Mouse (Mus musculus): ENCODE data around the gene Kalrn. TPM values are rescaled to one million over a fixed set of nuclear protein-coding genes. Genes with fewer than 3 reads are reported as not detected.

The Kalrn gene
- total RNA-seq, 2 experiments from 2014 or later, result 233 to 236 TPM

DNA sequence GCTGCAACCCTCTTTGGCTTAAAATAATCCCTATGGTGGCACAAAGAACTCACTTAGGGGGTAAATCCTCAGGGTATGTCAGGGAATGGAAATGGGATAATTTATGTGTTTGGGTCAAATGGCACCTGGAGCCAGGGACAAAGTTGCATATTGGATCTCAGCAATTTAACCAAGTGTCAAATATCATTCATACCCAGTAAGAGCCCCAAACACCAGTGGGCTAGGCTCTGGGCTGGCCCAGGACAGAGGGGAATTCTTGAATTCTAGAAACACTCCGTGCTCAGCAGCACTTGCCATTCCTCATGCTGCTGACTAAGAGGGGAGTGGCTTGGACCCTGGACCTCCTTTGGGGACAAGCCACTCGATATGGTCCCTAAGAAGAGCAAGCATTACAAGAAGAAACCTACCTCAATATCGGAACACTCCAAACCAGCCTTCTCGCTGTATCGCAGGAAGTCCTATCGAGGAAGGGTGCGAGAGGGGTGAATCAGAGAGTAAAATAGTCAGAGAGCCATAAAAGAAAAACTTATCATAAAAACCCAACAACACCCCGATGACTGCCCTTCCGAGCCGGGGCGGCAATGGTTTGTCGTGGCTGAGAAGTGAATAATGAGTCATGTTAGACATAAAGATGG, 541.2 kb downstream of the Kalrn start:
- intact Hi-C loops (cut with DNase I), result no loop called here
- DNase-seq, result no peak

DNA sequence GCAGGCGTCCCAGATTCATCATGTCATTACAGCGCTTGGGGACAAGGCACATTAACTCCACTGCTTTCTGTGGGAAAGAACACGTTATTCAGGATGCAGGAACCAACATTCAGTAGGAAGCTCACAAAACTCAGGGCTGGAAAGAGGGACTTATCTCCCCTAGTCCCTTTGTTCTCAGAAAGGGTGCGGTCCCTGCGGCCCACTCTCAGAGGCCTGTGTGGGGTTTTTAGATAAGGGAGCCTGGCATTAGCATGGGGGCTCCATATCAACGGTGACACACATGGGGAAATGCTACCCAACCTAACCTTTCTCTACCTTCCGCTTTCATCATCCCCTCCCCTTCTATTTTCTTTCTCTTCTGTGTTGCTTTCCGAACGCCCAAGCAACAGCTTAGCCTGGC, 541.8 kb downstream of the Kalrn start:
- no peak for DNase-seq

DNA sequence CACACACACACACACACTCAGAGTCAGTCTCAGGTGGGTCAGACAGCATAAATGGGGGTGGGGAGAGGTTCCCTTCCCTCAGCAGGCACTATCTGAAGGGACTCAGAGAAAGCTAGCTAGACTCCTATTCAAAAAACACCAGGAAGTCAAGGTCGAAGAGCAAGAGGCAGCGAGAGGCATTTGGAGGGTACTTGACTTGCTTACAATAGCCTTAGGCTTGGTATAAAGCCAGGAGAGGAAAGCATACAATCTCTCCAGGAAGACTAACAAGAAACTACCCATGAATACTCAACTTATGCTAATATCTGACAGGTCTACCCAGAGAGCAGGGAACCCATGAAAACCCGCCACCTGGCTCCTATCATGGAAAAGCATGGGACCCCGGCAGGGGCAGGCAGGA, 543.0 kb downstream of the Kalrn start:
- intact Hi-C loops (cut with DNase I), result no loop called here

More for the DNA sequence above, 541.8 kb downstream of the Kalrn start:
- intact Hi-C loops (cut with DNase I), result no loop called here

DNA sequence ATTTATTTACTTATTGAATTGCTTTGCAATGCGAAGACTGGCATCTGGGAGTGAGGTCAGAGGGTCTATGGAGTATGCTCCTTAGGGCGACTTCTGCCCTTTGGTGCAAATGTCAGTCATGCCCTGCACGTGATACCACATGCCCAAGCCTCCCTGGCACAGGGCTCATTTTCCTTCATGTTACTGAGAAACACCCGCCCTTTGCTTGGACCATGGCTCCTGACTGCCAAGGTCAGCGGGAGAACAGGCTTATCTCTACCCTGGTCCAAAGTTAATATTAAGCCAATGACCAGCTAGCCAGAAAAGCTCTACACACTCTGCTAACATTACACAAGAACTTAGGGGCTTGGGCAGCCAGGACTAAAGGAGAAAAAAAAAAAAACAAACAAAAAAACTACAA, 543.5 kb downstream of the Kalrn start:
- no peak for DNase-seq
- intact Hi-C loops (cut with DNase I), result no loop called here

More for the DNA sequence above, 543.0 kb downstream of the Kalrn start:
- DNase-seq, result no peak

DNA sequence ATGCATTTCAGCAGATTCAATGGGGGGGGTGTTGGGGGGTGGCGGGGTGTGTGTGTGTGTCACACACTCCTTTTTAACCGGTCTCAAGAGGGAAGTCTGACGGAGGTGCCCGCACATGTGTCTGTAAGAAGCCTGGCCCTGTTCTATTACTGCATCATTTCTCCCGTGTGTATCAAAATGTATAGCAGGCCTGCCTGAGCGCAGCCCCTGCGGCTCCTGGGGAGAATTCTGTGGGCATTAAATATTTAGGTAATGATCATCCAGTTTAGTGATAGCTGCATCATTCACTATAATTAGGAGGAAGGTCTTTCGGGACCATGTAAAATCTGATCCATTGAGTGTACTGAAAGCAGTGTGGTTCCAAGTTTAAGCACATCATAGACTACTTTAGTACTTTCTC, 556.1 kb downstream of the Kalrn start:
- no peak for DNase-seq
- intact Hi-C loops (cut with DNase I), result no loop called here

DNA sequence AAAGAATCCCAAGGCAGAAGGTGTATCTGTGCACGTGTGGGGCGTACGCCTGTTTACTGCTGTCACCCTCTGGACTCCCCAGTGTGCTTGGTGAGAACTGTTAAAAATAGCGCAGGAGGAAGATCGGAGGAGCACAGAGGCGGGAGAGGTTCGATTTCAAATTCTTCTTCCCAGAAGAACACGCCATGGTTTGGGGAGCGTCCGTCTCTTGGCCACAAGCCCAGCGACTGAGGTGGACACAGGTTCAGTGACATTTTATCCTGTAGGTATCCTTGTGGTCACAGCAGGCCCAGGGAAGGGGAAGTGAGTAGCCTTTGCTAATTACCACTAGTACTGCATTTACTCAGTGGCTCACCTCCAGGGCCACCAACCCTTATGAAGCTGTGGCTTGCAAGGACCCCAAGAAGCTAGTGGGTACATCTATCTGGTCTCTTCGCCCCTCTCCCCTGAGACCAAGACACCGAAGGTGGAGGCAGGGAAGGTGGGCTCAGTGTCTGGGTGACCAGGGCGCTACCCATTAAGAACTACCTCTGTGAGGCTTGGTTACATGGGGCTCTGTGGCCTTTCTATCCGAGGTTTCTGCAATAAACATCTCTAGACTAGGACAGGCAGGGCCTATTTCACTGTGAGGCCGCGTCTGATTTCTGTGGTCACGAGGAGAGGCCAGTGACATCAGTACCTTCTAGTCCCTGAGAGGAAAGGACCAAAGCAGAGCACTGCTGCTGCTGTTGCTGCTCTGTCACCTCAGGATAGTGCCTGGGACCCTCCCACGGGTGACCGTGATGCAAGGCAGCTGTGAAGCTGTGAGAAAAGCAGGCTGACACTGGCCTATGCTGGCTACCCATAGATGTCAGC, 561.1 kb downstream of the Kalrn start:
- intact Hi-C loops (cut with DNase I), result no loop called here
- no peak for DNase-seq

DNA sequence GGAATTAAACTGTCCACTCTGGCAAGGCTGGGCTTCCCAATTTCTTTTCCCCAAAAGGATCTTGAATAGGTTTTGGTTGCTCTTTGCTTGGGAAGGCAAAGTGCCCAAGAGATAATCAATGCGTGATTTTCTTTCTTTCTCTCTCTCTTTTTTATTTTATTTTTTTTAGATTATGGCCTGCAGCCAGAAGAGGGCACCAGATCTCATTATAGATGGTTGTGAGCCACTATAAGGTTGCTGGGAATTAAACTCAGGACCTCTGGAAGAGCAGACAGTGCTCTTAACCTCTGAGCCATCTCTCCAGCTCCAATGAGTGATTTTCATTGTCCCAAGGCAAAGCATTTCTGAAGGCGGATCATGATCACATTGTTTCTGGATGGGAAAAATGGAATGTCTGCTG, 563.8 kb downstream of the Kalrn start:
- DNase-seq, result no peak
- intact Hi-C loops (cut with DNase I), result no loop called here

DNA sequence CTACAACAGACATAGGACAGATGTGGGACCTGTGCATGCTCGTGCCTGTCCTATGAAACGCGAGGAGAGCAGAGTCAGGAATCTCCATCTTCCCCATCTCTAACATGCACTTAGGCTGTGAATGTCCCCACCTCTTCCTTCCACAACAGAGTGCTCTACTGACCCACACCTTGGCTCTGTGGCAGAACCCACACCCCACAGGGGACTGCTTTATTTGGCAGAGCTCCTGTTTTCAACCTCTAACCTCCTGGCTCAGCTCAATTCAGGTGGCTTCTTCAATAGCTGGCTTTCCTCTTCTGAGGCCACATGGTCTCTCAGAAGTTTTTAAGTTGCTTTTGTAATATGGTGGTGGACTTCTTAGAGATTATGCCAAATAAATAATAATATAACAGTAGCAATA, 567.3 kb downstream of the Kalrn start:
- no peak for DNase-seq
- intact Hi-C loops (cut with DNase I), result no loop called here

DNA sequence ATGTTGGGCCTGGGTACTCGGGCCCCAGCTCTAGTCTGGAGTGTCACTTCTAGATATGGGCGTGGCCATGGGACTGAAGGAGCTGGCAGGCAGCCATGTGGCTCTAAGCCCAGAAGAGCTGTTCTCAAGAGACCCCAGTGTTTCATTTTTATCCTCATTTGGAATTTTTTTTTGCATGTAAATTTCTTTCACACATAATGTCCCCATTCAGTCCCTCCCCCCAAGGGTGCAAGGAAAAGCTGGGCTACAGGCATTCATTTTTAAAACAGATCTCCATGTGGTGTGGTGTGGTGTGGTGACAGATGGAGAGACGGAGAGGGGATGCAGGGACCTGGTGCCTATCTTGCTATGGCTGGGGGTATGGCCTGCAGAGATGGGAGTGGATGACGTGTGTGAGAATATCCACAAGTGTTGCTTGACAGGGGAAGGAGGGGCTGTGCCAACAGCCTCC, 569.2 kb downstream of the Kalrn start:
- peak; percentile 89 for DNase-seq
- intact Hi-C loops (cut with DNase I), result no loop called here

DNA sequence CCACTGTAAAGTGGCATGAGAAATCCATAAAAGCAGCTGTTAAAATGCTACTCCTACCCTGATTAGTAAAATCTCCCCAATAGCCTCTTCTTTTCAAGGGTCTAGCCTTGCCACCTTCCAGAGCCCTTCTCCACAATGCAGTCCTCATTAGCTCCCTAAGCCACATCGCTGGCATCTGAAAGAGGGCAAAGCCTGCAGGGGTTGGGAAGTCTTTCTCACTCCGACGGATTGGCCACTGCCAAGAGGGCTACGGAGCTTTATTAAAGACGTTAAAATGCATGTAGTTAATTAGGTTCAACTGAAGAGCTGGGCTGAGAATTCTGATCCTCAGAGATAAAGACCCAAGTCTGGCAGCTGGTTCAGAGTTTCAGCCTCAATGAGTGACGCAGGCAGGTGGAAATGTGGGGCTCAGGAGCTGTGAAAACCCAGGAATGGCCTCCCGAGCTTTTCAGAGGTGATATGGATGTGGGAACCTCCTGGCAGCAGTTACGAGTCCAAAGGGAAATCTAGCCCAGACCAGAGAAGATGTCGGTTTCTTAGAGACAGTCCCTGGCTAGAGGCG, 569.7 kb downstream of the Kalrn start:
- intact Hi-C loops (cut with DNase I), result no loop called here
- DNase-seq, result peak; percentile 19

DNA sequence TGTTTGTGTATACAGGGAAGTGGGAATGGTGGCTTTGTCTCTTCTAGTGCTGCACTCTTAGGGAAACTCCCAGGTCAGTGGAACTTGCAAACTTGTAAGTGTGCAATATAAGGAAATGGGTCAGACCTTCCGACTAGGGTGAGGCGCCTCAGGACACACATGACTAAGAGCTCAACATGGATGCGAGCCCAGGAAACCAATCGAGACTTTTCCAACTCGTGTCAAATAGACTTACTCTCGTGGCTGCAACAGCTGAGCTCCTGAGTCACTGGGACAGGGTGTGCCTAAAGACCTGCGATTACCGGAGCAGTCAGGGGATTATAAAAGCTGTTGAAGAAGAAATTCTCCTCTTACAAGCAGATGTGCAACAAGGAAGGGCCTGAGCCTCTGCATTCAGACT, 572.6 kb downstream of the Kalrn start:
- intact Hi-C loops (cut with DNase I), result no loop called here
- no peak for DNase-seq

DNA sequence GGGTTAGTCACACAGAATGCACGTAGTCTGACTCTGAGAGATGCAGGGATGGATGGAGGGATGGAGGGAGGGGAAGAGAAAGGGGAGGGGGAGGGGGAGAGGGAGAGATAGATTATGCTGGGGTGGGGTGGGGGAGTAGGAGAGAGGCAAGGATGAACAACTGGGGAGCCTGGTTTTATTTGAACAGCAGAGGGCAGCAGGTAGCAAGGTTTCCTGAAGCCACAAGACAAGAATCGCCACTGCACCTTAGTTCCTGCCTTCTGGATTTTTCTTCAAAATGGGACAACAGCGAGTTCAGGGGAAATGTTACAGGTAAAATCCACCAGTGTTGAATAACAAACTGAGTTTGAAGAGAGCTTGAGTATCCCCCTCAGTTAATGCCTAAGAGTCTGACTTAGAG, 573.9 kb downstream of the Kalrn start:
- DNase-seq, result peak; percentile 55
- intact Hi-C loops (cut with DNase I), result no loop called here

DNA sequence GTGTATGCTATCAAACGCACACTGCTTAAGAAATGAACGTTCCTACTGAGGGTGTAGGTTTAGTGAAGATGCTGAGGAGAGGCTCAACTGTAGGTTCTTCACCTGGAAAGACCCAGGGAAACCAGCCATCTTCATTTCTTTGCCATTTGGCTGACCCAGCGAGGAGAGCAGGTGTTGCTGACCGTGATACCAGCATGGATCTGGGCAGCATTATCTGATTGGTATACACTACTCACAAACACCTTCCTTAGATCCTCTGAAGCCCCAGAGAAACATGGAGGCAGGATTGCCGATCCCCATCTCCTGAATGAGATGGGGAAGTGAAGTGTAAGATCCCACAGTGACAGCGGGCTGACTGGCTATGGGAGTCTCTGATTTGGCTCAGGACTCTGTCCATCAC, 575.3 kb downstream of the Kalrn start:
- intact Hi-C loops (cut with DNase I), result no loop called here
- peak; percentile 35 for DNase-seq

DNA sequence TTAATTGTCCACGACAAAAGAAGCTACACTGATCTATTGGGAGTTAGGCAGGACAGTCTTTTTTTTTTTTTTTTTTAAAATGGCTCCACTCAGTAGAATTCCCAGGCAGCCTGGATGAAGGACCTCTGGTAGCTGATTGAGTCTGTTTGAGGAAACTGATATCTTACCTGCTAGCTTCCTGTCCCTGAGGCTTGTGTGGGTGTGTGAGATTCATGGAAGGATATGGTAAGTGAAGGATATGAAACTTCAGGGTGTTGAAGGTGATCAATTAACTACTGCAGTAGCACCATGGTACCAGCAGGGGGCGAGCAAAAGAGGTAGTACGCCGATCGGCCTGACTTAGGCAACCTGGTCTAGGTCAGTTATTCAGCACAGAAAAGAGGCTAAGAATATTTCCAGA, 577.3 kb downstream of the Kalrn start:
- DNase-seq, result peak; percentile 54

DNA sequence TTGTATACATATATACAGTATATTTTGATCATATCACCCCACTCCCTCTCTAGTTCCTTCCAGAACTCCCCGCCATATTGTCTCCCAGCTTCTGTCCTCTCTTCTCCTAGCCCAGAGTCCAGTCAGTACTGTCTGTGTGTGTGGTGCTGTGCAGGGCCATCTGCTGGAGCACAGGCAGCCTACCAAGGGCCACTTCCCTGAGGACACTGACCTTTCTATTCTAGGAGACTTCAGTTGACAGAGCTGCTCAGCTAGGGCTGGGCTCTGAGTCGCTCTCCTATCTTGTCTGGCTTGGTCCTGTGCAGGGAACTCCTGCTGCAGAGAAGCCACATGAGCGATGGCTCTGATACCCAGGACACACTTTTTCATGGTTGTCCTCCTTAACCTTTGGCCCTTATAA, 577.8 kb downstream of the Kalrn start:
- no peak for DNase-seq
- intact Hi-C loops (cut with DNase I), result no loop called here

More for the DNA sequence above, 577.3 kb downstream of the Kalrn start:
- intact Hi-C loops (cut with DNase I), result no loop called here

DNA sequence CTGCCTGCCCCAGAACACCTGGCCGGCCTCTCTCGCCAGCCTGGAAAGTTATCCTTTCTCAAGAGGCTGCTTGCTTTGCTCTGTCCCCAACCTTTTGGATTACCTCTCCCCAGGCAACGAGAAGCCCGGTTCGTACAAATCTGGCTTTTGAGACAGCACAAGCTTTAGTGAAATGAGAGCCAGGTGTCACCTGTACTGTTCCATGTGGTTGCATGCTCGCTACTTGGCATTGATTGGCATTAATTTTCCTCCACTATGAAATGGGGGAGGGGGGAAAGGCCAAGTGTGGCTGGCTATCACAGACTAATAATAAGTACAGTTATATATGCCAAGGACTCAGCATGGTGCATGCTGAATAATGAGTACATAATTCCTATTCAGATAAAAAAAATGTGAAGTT, 579.0 kb downstream of the Kalrn start:
- intact Hi-C loops (cut with DNase I), result no loop called here

DNA sequence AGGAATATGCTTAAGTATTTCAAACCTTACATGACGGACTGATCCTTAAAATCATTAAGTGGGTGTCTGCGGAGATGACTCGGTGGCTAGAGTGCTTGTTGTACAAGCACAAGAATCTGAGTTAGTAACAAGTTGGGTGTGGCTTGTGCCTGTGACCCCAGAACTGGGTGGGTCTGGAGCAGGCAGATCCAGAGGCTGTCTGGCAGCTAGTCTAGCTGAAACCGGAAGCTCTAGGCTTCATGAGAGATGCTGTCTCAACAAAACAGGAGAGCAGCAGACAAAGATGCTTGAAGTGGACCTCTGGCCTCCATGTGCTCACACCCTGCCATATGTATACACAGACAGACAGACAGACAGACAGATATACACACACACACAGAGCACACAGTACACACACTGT, 582.6 kb downstream of the Kalrn start:
- DNase-seq, result no peak
- intact Hi-C loops (cut with DNase I), result no loop called here

More for the DNA sequence above, 579.0 kb downstream of the Kalrn start:
- DNase-seq, result no peak

DNA sequence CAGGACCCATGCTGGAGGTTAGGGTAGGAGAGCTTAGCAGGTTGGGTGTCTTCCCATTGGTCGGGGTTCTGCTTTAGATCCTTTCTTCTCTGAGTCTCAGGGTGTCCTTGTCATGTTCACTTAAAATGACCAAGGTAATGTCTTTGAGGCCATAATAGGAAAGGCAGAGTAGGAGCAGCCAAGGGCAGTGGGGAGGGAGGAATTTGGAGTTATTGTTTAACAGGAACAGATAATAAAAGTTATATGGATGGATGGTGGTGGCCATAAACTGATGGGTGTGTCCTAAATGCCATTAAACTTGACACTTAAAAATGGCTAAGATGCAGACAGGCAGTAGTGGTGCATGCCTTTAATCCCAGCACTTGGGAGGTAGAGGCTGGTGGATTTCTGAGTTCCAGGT, 584.2 kb downstream of the Kalrn start:
- DNase-seq, result no peak
- intact Hi-C loops (cut with DNase I), result no loop called here

DNA sequence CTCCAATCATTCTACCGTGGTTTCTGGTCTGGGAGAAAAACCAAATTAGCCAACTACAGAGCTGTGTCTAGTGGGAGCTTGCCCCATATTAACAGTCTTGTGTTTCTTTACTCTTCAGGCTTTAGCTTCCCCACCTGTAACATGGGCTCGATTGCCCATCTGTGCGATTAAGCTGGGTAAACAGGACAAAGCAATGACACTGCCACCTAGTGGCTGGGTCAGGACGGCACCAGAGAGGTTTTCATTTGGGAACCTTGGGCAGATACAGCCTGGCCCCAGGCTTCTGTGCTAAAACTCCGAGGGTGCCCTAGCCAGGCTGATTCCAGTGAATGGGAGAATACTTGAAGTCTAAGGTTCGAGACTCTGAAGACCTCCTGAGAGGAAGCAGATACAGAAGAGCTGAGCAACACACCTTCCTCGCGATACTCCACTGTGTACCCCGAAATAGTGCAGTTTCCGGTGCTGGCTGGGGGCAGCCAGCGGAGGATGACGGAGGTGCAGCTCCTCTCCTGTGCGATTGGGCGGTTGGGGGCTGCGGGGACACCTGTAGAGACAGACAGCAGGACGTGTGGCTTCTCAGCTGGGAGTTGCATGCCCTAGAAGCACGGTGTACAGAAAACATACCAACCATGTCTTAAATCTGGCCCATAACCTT, 584.8 kb downstream of the Kalrn start:
- intact Hi-C loops (cut with DNase I), result no loop called here
- DNase-seq, result peak; percentile 35

DNA sequence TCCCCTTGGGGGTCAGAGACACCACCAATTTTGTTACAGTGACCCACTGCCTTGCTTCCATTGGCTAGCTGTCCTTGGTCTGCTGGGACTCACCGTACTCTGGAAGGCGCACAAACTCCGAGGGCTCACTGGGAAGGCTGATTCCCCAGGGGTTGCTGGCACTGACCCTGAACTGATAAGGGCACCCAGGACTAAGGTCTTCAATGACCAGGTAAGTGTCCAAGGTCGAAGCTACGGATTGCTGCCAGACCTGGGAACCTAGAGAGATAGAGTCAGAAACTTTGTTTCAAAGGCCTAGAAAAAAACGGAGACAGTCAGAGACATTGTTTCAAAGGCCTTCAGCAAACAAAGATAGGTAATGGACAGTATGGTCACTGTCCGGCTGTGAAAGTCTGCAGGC, 586.3 kb downstream of the Kalrn start:
- intact Hi-C loops (cut with DNase I), result no loop called here
- DNase-seq, result no peak

DNA sequence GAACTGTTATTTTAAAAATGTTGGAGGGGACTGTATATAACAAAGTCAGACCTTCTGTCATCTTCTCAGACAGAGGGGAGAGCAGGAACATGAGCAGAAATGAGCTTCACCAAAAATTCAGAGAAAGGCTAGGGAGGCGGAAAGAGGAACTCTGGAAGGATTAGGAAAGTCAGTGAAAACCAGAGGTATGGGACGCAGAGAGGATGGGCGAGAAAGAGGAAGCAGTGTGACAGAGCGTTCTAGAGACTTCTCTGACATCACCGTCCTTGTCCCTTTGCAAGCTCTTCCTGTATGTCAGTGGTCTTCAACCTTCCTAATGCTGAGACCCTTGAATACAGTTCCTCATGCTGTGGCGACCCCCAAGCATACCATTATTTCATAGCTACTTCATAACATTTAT, 588.0 kb downstream of the Kalrn start:
- intact Hi-C loops (cut with DNase I), result no loop called here
- DNase-seq, result no peak

Data from left cerebral cortex, postnatal 4 days (tissue).